Mouse (Mus musculus) lung, embryonic 16.5 days (tissue): ENCODE results near the gene Daam2. TPM values are rescaled to one million over a fixed set of nuclear protein-coding genes. Genes with fewer than 3 reads are reported as not detected.
"Not testable (repeated sequence)": the region's sequence is repeated elsewhere in the genome, so short reads cannot be mapped to it uniquely, and the experiment has no call there.

Source experiments
- ATAC-seq: fragments of 200-750 bp; cut with Nextera tagmentation; 2 replicates; pipeline ENCODE4 v1.8.0; 2017; ENCODE audit warnings: low read depth, mild to moderate bottlenecking, moderate library complexity
- H3K27ac ChIP-seq: fragments of 300-500 bp; sonication (generic); 2 replicates; pipeline ENCODE4 v1.5.1; 2014; ENCODE audit warnings: mild to moderate bottlenecking, control low read depth, low read length
- H3K27me3 ChIP-seq: fragments of 300-500 bp; sonication (generic); 2 replicates; pipeline ENCODE4 v1.6.1; 2014; ENCODE audit warnings: low read depth, low read length, mixed read lengths; ENCODE audit not compliant: control insufficient read depth, insufficient read depth
- H3K36me3 ChIP-seq: fragments of 300-500 bp; sonication (generic); 2 replicates; pipeline ENCODE4 v1.6.1; 2014; ENCODE audit warnings: low read length; ENCODE audit not compliant: control insufficient read depth, insufficient read depth
- H3K4me1 ChIP-seq: fragments of 300-500 bp; sonication (generic); replicated peaks from 2 replicates; pipeline ENCODE4 v1.6.1; 2014; ENCODE audit warnings: low read length, mixed read lengths; ENCODE audit not compliant: control insufficient read depth, insufficient read depth
- H3K4me2 ChIP-seq: fragments of 300-500 bp; sonication (generic); 2 replicates; pipeline ENCODE4 v1.6.1; 2014; ENCODE audit warnings: low read depth, low read length, control low read depth
- H3K4me3 ChIP-seq: fragments of 300-500 bp; sonication (generic); 2 replicates; pipeline ENCODE4 v1.5.1; 2014; ENCODE audit warnings: mild to moderate bottlenecking, low read length, control low read depth
- H3K9ac ChIP-seq: fragments of 300-500 bp; sonication (generic); 2 replicates; pipeline ENCODE4 v1.6.1; 2014; ENCODE audit warnings: low read length, control low read depth
- H3K9me3 ChIP-seq: fragments of 300-500 bp; sonication (generic); 2 replicates; pipeline ENCODE4 v1.6.1; 2016; ENCODE audit warnings: low read length; ENCODE audit not compliant: control insufficient read depth
- WGBS: fragments of 180-500 bp; shearing (Covaris S2); extraction: QIAGEN DNeasy Blood & Tissue Kit; methylation state at CpG from one replicate; pipeline ENCODE4 v1.1.7; 2014; 5-methylcytosine and 5-hydroxymethylcytosine counted together
- polyA plus RNA-seq: library from polyadenylated mRNA; unstranded; fragments of >200 nt; fragmentation: Nextera tagmentation; extraction: Ambion mirVana; gene quantifications from 2 replicates; pipeline ENCODE4 v1.2.1, GENCODE M21; 2015

Daam2 gene
- polyA plus RNA-seq, 1 experiment from 2014 or later = 16.9 TPM

- H3K9ac ChIP-seq = no peak overlapping the region
- H3K27me3 ChIP-seq = no peaks in the 10 kb centered on the region
- H3K9me3 ChIP-seq = no peaks in the 10 kb centered on the region
- no peak overlapping the region for H3K4me3 ChIP-seq
- no peaks in the 10 kb centered on the region for H3K4me1 ChIP-seq
- no peak overlapping the region for H3K27ac ChIP-seq
- H3K36me3 ChIP-seq = peaks cover 14% of the 10 kb centered on the region
- ATAC-seq = no peak
- no peak overlapping the region for H3K4me2 ChIP-seq
- WGBS = 74% methylated on average over 4 of the region's 4 CpGs
Observed at GRCm38 (mm10) chr17:49456334-49456733, 107.8 kb downstream of the Daam2 start.

- Histone ChIP-seq H3K27me3 (no peaks in the 10 kb centered on the region), H3K4me3 (no peak overlapping the region), H3K36me3 (peaks cover 14% of the 10 kb centered on the region), H3K27ac (no peak overlapping the region), H3K9me3 (no peaks in the 10 kb centered on the region), H3K4me1 (peaks cover 5% of the 10 kb centered on the region; the same call in 1 of the 2 replicates), H3K9ac (no peak overlapping the region), H3K4me2 (no peak overlapping the region)
- no peak for ATAC-seq
- WGBS = 48% methylated on average over 6 of the region's 6 CpGs
Observed at GRCm38 (mm10) chr17:49450922-49451321, 113.2 kb downstream of the Daam2 start.

- WGBS = 78% methylated on average over 8 of the region's 8 CpGs
- no peak overlapping the region for H3K4me3 ChIP-seq
- H3K4me2 ChIP-seq = no peak overlapping the region
- ATAC-seq = no peak
- peaks cover 11% of the 10 kb centered on the region for H3K36me3 ChIP-seq
- no peaks in the 10 kb centered on the region for H3K9me3 ChIP-seq
- no peak overlapping the region for H3K9ac ChIP-seq
- no peak overlapping the region for H3K27ac ChIP-seq
- peaks cover 5% of the 10 kb centered on the region; the same call in 1 of the 2 replicates for H3K4me1 ChIP-seq
- H3K27me3 ChIP-seq = no peaks in the 10 kb centered on the region
Observed at GRCm38 (mm10) chr17:49449230-49449608, 114.9 kb downstream of the Daam2 start.

DNA sequence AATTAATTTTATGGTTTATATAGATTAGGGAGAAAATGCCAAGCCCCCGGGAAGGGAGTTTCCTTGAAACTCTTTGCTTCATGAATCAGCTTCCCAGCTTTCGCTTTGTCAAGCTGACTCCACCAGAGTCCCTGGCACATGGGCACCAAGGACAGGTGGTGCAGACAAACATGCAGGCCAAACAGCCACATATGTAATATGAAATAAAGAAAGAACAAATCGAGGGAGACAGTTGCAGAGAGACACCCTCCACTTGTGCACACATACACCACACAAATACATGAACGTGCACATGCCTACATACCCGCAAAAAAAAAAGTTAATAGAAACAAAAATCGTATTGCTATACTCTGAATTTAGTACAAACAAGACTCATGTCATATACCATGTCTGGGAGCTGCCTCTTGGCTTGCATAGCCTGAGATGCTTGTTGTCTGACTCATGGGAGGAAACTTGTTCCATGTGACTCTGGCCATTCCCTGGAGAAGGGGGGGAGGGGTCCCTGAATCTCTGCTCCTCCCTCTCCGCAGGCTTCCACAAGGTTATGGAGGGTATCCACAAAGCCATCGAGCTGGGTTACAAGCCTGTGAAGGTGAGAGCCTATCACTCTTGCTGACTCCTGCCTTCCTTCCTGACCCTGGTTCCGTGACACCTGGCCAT lies 115.4 kb downstream of the Daam2 start:
- Histone ChIP-seq H3K27ac (no peak overlapping the region), H3K9ac (no peak overlapping the region), H3K4me3 (no peak overlapping the region), H3K9me3 (no peaks in the 10 kb centered on the region), H3K4me2 (no peak overlapping the region), H3K4me1 (peaks cover 5% of the 10 kb centered on the region; the same call in 1 of the 2 replicates), H3K27me3 (no peaks in the 10 kb centered on the region), H3K36me3 (peaks cover 7% of the 10 kb centered on the region; the same call in 1 of the 2 replicates)
- no peak for ATAC-seq
- 49% methylated on average over 8 of the region's 9 CpGs for WGBS

DNA sequence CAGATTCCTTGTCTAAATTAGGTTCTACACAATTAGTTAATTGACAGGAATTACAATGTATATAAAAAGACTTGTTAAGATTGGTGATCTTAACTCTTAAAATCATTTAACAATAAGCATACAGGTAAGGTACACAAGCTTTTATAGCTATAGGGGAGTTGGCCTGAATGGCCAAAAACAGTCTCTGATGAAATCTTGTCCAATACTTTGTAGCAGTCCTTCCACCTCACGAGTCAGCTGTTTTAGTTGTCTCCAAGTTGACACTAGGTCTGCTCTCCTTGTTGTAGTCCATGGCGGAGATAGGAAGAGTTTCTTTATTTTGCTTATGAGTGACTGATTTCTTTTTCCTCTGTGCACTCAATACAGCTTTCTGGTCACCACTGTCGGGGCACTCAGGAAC lies 121.3 kb downstream of the Daam2 start:
- not testable (repeated sequence) for H3K27ac ChIP-seq, H3K27me3 ChIP-seq, H3K4me3 ChIP-seq, H3K9ac ChIP-seq, ATAC-seq, H3K4me2 ChIP-seq, H3K36me3 ChIP-seq, H3K4me1 ChIP-seq, H3K9me3 ChIP-seq
- WGBS = 45% methylated on average over 3 of the region's 3 CpGs

DNA sequence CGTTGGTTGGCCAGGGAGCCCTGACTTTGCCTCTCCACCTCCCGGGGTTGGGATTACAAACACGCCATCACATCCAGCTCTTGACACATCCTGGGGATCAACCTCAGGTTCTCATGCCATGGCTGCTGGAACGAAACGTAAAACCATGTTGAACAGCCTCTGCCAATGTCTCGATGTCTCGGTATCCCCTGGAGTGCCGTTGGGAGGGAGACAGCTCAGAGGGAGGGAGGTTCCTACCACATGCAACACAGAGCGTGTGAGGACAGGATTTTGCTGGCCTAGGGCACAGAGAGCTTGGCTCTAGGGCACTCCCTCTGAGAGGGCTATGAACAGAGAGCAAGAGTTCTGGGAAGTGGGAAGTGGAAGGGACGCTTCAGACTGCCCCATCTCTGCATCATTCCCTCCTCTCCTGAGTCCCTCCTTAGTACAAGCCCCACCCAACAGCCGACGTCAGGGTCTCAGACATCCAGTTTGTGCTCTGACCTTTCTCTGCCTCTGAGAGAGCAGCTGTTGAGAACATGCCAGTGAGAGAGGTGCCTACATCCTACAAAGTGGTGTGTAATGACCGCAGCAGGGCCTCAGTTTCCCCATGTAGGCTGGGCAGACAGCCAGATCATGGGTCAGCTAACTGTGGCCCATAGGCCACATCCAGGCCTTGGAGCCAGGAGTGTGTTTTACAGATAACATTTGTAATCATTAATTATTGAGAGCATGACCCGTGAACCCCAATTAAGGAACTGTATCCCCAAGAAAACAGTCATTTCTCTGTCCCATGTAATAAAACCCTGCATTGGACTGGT lies 123.6 kb downstream of the Daam2 start:
- peaks cover 9% of the 10 kb centered on the region for H3K36me3 ChIP-seq
- H3K9me3 ChIP-seq = no peaks in the 10 kb centered on the region
- H3K4me2 ChIP-seq = no peak overlapping the region
- ATAC-seq = no peak
- H3K4me3 ChIP-seq = no peak overlapping the region
- no peak overlapping the region for H3K9ac ChIP-seq
- 58% methylated on average over 14 of the region's 14 CpGs for WGBS
- H3K27ac ChIP-seq = no peak overlapping the region
- no peaks in the 10 kb centered on the region for H3K27me3 ChIP-seq
- H3K4me1 ChIP-seq = 0 out of 2 replicates have a peak, but pooled peaks cover 2% of the 10 kb centered on the region

DNA sequence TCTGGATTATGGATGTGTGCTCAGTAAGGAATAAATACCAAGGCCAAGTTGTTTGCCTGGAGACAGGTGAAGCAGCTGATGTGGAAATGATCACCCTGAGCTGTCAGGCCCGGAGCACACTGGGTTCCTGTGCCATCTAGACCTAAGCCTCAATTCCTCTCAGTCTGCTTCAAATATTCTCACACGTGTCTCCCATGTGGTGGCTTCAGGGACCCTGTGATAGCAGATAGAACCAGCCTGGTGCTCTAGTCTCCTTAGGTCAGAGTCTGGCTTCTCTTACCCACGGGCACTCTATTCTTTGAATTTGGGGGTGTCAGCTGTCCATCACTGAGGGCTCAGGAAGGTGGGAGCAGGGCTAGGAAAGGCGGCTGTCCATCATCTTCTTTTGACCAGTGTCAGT lies 124.4 kb downstream of the Daam2 start:
- no peak overlapping the region for H3K4me2 ChIP-seq
- no peaks in the 10 kb centered on the region for H3K27me3 ChIP-seq
- H3K4me1 ChIP-seq = 0 out of 2 replicates have a peak, but pooled peaks cover 2% of the 10 kb centered on the region
- WGBS = 84% methylated on average over 4 of the region's 4 CpGs
- no peak overlapping the region for H3K4me3 ChIP-seq
- H3K36me3 ChIP-seq = peaks cover 16% of the 10 kb centered on the region
- H3K27ac ChIP-seq = no peak overlapping the region
- no peak overlapping the region for H3K9ac ChIP-seq
- H3K9me3 ChIP-seq = no peaks in the 10 kb centered on the region
- no peak for ATAC-seq

GRCm38 (mm10) chr17:49438822-49439574 lies 125.1 kb downstream of the Daam2 start:
- ATAC-seq = no peak
- 63% methylated on average over 12 of the region's 12 CpGs for WGBS
- Histone ChIP-seq H3K4me2 (no peak overlapping the region), H3K27me3 (no peaks in the 10 kb centered on the region), H3K27ac (no peak overlapping the region), H3K36me3 (peaks cover 20% of the 10 kb centered on the region), H3K9me3 (no peaks in the 10 kb centered on the region), H3K4me3 (no peak overlapping the region), H3K9ac (no peak overlapping the region), H3K4me1 (0 out of 2 replicates have a peak, but pooled peaks cover 2% of the 10 kb centered on the region)

- not testable (repeated sequence) for H3K27ac ChIP-seq, H3K4me3 ChIP-seq, H3K9ac ChIP-seq, H3K4me2 ChIP-seq, H3K4me1 ChIP-seq, H3K27me3 ChIP-seq, H3K9me3 ChIP-seq, ATAC-seq
- H3K36me3 ChIP-seq = peaks cover 22% of the 10 kb centered on the region
Observed at GRCm38 (mm10) chr17:49437306-49437705, 126.8 kb downstream of the Daam2 start.
